Mouse (Mus musculus): Measurements from ENCODE around the gene Olfr464. TPM values are rescaled to one million over a fixed set of nuclear protein-coding genes. Genes with fewer than 3 reads are reported as not detected.

Olfr464 gene
- polyA plus RNA-seq (2012; rRNA removed): not detected in 2 replicates

- no peak for DNase-seq (ENCODE audit: low spot score)
Observed at GRCm38 (mm10) chr11:87920966-87921365, at the start of gene Olfr464. TSS of gene Olfr464 (minus strand) at chr11:87920967.

GRCm38 (mm10) chr11:87968356-87969122 lies 47.8 kb upstream of the Olfr464 start:
- no peak for DNase-seq (ENCODE audit: low spot score)

- peak; percentile 63 for DNase-seq (ENCODE audit: low spot score)
Observed at GRCm38 (mm10) chr11:87967692-87968289, 47.0 kb upstream of the Olfr464 start.

DNA sequence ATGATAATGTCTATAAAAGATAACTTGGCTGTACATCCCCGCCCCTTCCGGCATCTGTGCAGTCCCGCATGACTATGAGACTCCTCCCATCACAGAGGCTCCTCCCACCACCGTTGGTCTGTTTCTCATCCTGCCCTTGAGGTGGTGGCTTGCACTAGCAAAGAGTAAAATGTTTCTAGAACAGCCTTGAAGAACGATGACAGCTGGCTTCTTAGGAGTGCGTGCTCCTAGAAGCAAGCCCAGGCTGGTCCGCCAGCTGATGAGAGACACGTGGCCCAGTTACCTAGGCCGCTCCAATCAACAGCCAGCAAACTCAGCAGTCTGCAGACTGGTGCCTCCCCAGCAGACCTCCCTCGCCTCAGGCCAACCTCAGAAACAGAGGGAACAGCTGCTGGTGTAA lies 45.4 kb upstream of the Olfr464 start:
- no peak for DNase-seq (ENCODE audit: low spot score)

DNA sequence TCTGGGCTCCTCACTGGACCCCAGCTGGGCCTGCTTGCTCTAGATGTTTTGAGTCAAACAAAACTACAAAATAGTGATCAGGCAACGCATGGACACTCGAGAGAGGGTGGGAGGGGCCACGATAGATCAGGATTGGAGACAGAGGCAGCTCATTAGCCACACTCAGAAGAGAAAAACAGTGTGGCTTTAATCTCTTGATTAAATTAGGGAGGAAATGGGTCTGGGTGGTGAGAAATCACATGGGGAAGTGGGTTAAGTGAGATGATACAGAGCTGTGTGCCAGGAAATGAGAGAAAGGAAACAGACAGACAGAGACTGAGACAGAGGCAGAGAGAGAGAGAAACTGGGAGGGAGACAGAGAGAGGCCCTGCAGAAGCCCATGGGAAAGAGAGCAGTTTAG lies 44.5 kb upstream of the Olfr464 start:
- no peak for DNase-seq (ENCODE audit: low spot score)

GRCm38 (mm10) chr11:87957066-87957465 lies 36.3 kb upstream of the Olfr464 start:
- DNase-seq (ENCODE audit: low spot score): no peak

GRCm38 (mm10) chr11:87955144-87955543 lies 34.4 kb upstream of the Olfr464 start:
- DNase-seq (ENCODE audit: low spot score): no peak

GRCm38 (mm10) chr11:87949990-87950389 lies 29.2 kb upstream of the Olfr464 start:
- no peak for DNase-seq (ENCODE audit: low spot score)

DNA sequence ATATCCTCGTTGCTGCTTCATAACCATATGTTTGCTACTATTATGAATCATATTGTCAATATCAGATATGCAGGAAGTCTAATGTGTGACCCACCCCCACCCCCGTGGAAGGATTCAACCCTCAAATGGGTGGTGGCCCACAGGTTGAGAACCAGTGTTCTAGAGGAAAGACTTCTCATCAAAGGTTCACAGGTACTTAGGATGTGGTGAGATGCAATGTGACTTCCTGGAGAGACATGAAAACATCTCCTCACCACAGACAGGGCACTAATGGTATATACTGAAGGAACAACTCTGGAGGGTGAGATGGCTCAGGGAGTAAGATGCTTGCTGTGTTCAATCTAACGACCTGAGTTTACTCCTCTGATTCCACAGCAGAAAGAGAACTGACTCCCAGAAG lies 14.7 kb upstream of the Olfr464 start:
- no peak for DNase-seq (ENCODE audit: low spot score)

GRCm38 (mm10) chr11:87933731-87934130 lies 13.0 kb upstream of the Olfr464 start:
- no peak for DNase-seq (ENCODE audit: low spot score)

- DNase-seq (ENCODE audit: low spot score): no peak
Observed at GRCm38 (mm10) chr11:87930348-87930747, 9.6 kb upstream of the Olfr464 start.

DNA sequence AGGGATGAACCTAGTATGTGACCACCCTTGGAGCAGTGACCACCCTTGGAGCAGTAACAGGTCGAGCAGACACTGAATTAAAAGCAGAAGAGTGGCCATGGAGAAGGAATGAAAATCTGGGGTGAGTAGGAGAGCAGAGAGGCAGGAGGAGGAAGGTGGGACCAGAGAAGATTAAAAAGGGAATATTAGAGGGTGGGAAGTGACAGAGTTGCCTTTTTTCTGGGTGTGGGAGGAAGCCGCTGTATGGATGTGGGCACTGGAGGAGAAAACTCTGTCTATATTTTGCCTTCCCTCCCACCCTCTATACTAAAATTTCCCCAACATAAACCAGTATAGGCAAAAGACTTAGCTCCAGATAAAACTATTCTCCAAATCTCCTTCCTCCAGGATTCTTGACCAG lies 466 bp downstream of the Olfr464 start:
- DNase-seq (ENCODE audit: low spot score): no peak

DNA sequence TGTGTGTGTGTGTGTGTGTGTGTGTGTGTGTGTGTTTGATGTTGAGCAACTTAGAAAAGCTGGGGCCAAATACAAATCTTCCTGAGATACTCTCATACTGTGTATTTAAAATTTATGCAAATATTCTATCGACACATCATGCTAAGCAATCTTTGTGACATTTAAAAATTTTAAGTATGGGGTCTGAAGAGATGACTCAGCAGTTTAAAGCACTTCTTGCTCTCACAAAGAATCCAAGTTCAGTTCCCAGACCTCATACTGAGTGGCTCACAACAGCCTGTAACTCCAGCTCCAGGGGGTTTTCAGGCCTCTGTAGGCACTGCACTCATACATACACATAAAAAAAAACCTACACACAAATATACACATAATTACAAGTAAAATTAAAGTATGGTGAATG lies 4.8 kb downstream of the Olfr464 start:
- DNase-seq (ENCODE audit: low spot score): no peak

GRCm38 (mm10) chr11:87904331-87904730 lies 16.4 kb downstream of the Olfr464 start:
- DNase-seq (ENCODE audit: low spot score): no peak

DNA sequence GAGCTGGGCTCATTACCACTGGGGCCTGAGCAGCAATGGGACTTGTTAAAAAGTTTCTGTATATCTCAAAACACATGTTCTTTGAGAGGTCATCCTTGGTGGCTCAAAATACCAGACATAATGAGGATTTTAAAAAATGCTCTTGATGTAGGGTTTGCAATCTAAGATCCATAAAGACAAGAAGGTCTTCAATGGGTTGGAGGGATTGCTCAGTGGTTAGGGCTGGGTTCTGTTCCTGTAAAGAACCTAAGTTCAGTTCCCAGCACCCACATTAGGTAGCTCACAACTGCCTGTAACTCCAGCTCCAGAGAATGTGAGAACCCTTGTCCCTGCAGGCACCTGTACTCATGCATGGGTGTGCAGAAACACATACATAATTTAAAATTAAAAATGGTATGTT lies 23.5 kb downstream of the Olfr464 start, which contains the start of gene Olfr463:
Gene Olfr463 (minus strand): TSS at position 101 of the 400 bp plus-strand sequence.
- DNase-seq (ENCODE audit: low spot score): no peak

- DNase-seq (ENCODE audit: low spot score): no peak
Observed at GRCm38 (mm10) chr11:87892168-87892567, 28.6 kb downstream of the Olfr464 start, which contains the start of gene Olfr462. TSS of gene Olfr462 (minus strand) at chr11:87892268.

GRCm38 (mm10) chr11:87884856-87885255 lies 35.9 kb downstream of the Olfr464 start:
- no peak for DNase-seq (ENCODE audit: low spot score)

- DNase-seq (ENCODE audit: low spot score): no peak
Observed at GRCm38 (mm10) chr11:87883493-87883892, 37.3 kb downstream of the Olfr464 start.

- no peak for DNase-seq (ENCODE audit: low spot score)
Observed at GRCm38 (mm10) chr11:87881714-87882113, 39.1 kb downstream of the Olfr464 start.

DNA sequence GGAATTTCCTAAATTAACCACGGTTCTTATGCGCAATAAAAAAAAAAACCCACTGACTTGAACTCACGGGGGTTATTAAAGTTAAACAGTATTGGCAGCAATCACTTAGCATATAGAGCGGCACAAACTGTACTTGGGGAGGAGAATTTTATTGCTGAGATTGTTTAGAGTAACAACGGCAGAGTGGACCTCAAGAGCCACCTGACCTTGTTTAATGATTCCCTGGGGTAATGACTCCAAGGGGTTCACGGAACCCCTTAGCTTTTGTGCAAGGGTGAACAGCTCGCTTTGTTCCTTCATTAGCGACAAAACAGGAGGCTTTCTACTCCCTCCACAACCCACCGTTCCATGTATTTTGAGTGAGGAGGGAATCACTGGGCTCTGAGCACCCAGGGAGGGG lies 40.9 kb downstream of the Olfr464 start:
- no peak for DNase-seq (ENCODE audit: low spot score)

- DNase-seq (ENCODE audit: low spot score): no peak
Observed at GRCm38 (mm10) chr11:87875436-87875835, 45.3 kb downstream of the Olfr464 start, which contains the start of gene Epx. TSS of gene Epx (minus strand) at chr11:87875536.

DNA sequence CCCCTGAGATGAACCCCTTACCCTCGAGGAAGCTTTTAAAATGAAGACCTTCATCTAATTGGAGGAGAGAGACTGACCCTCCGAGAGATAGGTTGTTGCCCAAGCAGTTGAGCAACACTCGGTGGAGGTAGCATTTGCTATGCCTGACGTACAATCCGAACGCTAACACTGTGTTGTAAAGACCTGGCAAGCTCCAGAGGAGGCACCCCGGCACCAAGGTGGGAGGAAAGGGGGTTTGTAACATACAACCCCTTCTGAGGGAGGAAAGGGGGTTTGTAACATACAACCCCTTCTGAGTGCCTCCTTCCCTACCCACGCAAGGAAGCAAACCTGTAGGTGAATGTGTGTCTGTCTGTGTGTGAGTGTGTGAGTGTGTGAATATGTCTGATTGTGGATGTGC lies 49.0 kb downstream of the Olfr464 start:
- no peak for DNase-seq (ENCODE audit: low spot score)

GRCm38 (mm10) chr11:87870096-87870495 lies 50.7 kb downstream of the Olfr464 start:
- no peak for DNase-seq (ENCODE audit: low spot score)
